Mouse (Mus musculus): Measurements from ENCODE around the gene Gm10721. TPM values are rescaled to one million over a fixed set of nuclear protein-coding genes. Genes with fewer than 3 reads are reported as not detected.
A peak's percentile ranks its signal among the peaks of the same experiment; 100 is the strongest.
"Not testable (repeated sequence)": the region's sequence is repeated elsewhere in the genome, so short reads cannot be mapped to it uniquely, and the experiment has no call there.

Gm10721 gene
- total RNA-seq, 2 experiments from 2014 or later = not detected

GRCm38 (mm10) chr9:3024912-3025467 is 12.1 kb downstream of the Gm10721 start, which contains the start of gene Gm10717:
TSS of gene Gm10717 (plus strand) at chr9:3025417.
- peak; percentile 14 to 54 for DNase-seq
- intact Hi-C loops (cut with DNase I) = not testable (repeated sequence)

- intact Hi-C loops (cut with DNase I) = not testable (repeated sequence)
- peak; percentile 72 to 82 for DNase-seq
Measured at GRCm38 (mm10) chr9:3025653-3026052, 12.7 kb downstream of the Gm10721 start.

GRCm38 (mm10) chr9:3026136-3026535 is 13.2 kb downstream of the Gm10721 start:
- DNase-seq; intact Hi-C loops (cut with DNase I): not testable (repeated sequence)

- intact Hi-C loops (cut with DNase I); DNase-seq: not testable (repeated sequence)
Measured at GRCm38 (mm10) chr9:3026741-3027140, 13.8 kb downstream of the Gm10721 start.

GRCm38 (mm10) chr9:3027200-3027599 is 14.3 kb downstream of the Gm10721 start:
- intact Hi-C loops (cut with DNase I); DNase-seq: not testable (repeated sequence)

- DNase-seq = peak; percentile 12 to 42
- intact Hi-C loops (cut with DNase I) = not testable (repeated sequence)
Measured at GRCm38 (mm10) chr9:3029276-3030000, 16.5 kb downstream of the Gm10721 start.

GRCm38 (mm10) chr9:3030677-3031318 is 17.9 kb downstream of the Gm10721 start:
- intact Hi-C loops (cut with DNase I); DNase-seq: not testable (repeated sequence)

- DNase-seq; intact Hi-C loops (cut with DNase I): not testable (repeated sequence)
Measured at GRCm38 (mm10) chr9:3034299-3034698, 21.4 kb downstream of the Gm10721 start, which contains the start of gene Gm17535. TSS of gene Gm17535 (plus strand) at chr9:3034599.

GRCm38 (mm10) chr9:3036577-3036976 is 23.6 kb downstream of the Gm10721 start, which contains the start of gene Gm10715:
TSS of gene Gm10715 (plus strand) at chr9:3036877.
- DNase-seq; intact Hi-C loops (cut with DNase I): not testable (repeated sequence)

GRCm38 (mm10) chr9:3038161-3038560 is 25.2 kb downstream of the Gm10721 start:
- DNase-seq; intact Hi-C loops (cut with DNase I): not testable (repeated sequence)

Small RNAs within 50 kb of the gene (microRNA-seq; reads per million reads assigned to microRNA genes)
- 0 reads per million in 2 experiments for gene Mir101c

Other genes starting within 250 kb of the Gm10721 start
- not detected for gene Gm10722, start 12.2 kb upstream of the Gm10721 start, total RNA-seq (2021)
- gene Gm11168, start 9.8 kb upstream of the Gm10721 start, total RNA-seq (2021) = not detected
- not detected for gene Gm10720, start 2.5 kb downstream of the Gm10721 start, total RNA-seq (2021)
- gene Gm10719, start 4.3 kb downstream of the Gm10721 start, total RNA-seq (2021) = not detected
- under 1 TPM in 1 of 2 experiments, not detected in 1; 0.99 TPM for gene Gm10718, start 10.4 kb downstream of the Gm10721 start, total RNA-seq (2021)
- gene Gm10717, start 12.3 kb downstream of the Gm10721 start, total RNA-seq (2021) = not detected
- not detected for gene Gm17535, start 21.5 kb downstream of the Gm10721 start, total RNA-seq (2021)
- gene Gm10715, start 23.7 kb downstream of the Gm10721 start, total RNA-seq (2021) = not detected

Measured in heart, postnatal 10 days (tissue).